Mouse (Mus musculus) ZHBTc4 (cell line): ENCODE data around the gene Dpep2nb.
"Not testable (repeated sequence)": the region's sequence is repeated elsewhere in the genome, so short reads cannot be mapped to it uniquely, and the experiment has no call there.

Source experiments
- DNase-seq: peaks from one replicate; pipeline ENCODE4 v3.0.0-alpha.2; 2011; ENCODE audit warnings: low read depth, low spot score

Gene Dpep2nb

DNA sequence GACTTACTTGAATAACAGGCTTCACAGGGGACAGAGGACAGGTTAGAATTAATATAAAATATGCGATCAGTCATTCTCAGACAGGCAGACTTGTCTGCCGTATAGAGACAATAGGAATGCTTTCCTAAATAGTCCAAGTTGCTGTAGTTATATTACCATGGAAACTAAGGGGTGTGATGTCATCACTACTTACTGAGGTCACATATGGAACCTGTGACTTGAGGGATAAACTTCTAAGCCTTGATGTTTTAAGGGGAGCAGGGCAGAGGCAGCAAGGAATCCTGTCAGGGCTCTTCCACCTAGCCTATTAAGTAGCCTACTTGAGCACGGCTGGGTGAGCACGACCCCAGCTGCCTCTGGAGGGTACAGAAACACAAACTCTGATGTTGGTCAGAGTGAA lies at the start of gene Dpep2nb:
Dpep2nb (minus strand) TSS at position 101 of the 400 bp plus-strand sequence.
- DNase-seq: no peak

DNA sequence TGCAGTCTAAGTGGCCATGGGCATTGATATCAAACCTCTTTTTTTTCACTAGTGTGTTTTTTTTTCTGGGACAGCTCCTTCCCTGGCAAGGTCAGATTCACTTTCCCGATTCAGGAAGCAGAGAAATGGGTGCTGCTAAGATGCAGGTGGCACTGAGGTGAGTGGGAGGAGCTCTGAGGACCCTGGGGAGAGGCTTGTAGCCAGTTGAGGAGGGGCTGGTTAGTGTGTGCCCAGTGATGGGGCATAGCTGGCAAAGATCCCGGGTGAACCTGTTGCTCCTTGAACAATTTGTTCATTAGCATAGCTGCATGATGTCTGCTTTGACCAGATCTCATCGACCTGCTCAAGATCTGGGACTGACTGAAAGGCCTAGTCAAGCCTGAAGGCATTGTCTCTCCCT lies 49.3 kb upstream of the Dpep2nb start:
- DNase-seq: peak; percentile 22

- DNase-seq: peak; percentile 62
Measured at GRCm38 (mm10) chr8:106054190-106054811, 48.5 kb upstream of the Dpep2nb start.

- DNase-seq: no peak
Measured at GRCm38 (mm10) chr8:106052510-106053089, 46.8 kb upstream of the Dpep2nb start.

DNA sequence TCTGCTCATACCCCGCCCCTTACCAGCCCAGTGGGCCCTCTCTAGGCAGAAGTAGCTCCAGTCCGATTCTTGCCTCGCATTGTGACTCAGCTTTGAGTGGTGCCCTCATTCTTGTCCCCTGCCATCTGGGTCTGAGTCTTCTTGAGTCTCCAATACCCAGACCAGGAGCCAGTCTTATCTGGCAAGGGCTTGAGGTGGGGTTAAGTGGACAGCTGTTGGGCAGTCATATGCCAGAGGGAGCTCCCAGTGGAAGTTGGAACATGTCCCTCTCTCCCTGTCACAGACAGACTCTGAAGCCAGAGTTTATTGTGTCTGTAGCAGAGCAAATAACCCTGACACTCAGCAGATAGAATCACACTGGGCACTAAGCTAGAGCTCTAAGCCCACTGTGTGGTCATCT lies 45.3 kb upstream of the Dpep2nb start:
- DNase-seq: no peak

DNA sequence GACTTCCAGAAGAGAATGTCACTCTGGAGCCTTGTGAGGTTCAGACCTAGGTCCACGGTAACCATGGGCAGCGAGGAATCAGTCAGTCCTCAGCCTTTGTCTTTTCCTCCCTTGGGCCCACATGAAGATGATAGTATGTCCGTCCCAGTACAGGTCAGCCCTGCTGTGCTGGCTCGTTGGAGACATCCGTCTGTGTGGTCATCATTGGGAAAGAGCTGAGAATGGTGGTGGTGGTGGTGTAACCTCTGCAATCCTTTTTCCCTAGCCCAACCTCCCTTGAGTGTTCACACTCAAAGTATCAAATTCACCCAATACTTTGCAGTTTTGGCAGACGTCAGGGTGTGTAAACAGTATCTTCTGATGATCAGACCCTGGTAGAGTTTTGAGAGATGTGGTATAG lies 44.1 kb upstream of the Dpep2nb start:
- DNase-seq: no peak

DNA sequence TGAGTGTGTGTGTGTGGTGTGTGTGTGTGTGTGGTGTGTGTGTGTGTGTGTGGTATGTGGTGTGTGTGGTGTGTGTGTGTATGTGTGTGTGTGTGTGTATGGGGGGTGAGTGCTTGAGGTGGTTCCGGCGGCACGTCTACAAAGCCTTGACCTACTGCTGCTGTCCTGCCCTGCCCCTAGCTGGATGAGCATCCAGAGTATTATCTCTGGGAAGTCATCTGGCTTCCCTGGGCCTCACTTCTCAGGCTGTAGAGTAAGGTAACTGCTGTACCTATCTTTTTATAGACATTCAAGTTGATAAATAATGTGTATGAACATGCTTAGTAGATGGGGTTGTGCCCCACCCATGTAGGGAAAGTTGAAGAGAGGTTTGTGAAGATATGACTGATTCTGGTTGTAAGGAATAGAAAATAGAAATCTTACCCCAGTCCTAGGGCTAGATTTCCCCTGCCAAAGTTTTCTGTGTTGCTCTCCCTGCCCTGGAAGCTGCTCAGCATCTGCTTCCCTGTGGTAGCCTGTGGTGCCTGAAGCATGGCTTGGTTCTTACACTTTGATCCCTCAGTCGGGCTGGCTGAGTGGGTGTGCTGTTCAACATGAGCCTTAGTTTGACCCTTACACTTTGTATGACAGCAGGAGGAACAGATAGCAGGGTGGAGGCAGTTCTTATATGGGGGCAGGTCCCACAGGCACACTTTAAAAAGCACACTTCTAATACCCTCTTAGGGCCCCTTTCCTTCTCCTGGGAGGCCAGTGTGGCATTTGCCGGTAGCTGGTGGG lies 42.3 kb upstream of the Dpep2nb start:
- DNase-seq: no peak

GRCm38 (mm10) chr8:106046872-106047559 lies 41.2 kb upstream of the Dpep2nb start:
- DNase-seq: peak; percentile 54

DNA sequence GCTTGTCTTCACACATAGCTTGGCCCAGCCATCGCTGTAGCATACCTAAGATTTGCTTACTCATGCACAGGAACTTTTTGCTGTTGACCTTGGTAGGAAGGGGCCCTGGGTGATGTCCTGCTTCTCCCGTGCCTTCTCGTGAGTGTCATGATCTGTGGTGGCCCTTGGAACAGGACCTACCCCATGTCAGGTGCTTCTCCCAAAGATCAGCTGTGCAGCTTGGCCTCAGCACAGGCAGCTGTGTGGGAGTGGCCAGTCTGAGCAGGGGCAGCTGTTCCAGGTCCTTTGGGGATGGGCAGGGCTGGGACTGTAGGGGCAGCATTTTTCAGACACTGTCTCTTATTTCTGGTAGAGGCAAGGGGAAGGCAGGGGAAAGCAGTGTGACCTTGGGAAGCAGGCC lies 38.4 kb upstream of the Dpep2nb start:
- no peak for DNase-seq

GRCm38 (mm10) chr8:106043055-106043454 lies 37.3 kb upstream of the Dpep2nb start:
- DNase-seq: no peak

DNA sequence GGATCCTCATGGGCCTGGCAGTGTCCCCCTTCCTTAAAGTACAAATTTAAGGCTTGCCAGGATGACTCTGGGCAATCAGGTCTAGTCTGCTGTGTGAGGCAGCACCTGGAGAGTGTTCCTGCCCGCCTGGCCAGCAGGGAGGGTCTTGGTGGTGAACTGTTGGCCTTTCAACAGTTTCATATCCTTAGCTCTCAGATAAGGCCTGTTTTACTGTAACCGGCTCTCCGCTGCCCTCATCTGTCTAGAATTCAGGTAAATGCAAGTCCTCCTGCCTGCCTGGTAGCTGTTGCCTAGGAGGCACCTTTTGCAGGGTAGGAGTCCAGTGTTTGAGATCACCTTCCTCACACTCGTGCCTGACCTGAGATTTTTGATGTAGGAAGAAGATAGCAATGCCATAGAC lies 34.4 kb upstream of the Dpep2nb start:
- no peak for DNase-seq

GRCm38 (mm10) chr8:106039605-106040004 lies 33.8 kb upstream of the Dpep2nb start:
- DNase-seq: no peak

- DNase-seq: no peak
Measured at GRCm38 (mm10) chr8:106038721-106039120, 32.9 kb upstream of the Dpep2nb start.

DNA sequence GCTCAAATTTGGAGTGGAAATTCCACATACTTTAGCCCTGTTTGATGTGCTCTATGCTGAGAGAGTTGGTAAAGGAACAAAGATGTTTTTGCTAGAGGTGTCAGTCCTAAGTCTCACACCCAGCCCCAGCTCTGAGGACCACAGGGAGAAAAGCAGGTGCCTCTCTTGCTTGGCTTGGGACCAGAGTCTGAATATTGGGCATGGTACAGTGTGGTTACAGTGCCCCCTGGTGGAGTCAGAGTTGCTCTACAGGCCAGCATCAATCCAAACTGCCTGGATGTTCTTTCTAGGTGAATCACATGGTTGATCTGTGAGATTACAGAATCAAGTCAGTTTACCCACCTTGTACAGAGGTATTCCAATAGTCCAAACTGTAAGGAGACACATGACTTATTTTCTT lies 16.7 kb upstream of the Dpep2nb start:
- DNase-seq: peak; percentile 81

DNA sequence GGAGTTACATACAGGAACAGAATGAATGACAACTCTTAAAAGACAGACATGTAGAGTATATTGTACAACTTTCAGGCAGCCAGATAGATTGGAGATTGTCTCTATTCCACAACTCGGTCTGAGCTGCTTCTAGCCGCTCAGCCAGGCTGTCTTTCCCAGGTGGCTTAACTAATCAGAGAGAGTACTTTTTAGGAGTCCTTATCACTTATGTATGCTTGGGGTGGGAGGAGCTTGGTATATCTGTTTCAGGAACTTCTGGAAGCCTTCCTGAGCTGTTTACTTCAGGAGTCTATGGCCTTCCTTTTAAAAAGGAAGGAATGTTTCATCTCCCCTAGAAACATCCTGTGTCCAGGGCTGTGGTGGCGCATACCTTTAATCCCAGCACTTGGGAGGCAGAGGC lies 12.3 kb upstream of the Dpep2nb start:
- no peak for DNase-seq

GRCm38 (mm10) chr8:106017130-106017529 lies 11.4 kb upstream of the Dpep2nb start:
- no peak for DNase-seq

- no peak for DNase-seq
Measured at GRCm38 (mm10) chr8:106016284-106016683, 10.5 kb upstream of the Dpep2nb start.

DNA sequence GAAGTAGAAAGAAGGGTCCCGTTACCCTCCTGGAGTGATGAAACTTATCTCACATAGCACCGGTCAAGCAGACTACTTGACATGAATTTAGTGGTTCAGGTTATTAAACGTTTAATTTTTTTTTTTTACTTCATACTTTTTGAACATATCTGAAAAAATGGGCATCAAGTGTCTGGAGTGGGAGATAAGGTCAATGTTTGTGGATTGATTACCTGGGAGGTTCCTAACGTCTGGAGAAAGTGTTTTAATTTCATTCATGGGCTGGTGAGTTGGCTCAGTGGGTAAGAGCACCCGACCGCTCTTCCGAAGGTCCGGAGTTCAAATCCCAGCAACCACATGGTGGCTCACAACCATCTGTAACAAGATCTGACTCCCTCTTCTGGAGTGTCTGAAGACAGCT lies 6.4 kb upstream of the Dpep2nb start:
- not testable (repeated sequence) for DNase-seq

- DNase-seq: no peak
Measured at GRCm38 (mm10) chr8:106011643-106011986, 5.8 kb upstream of the Dpep2nb start, which contains the start of gene Ddx28. TSS of gene Ddx28 (minus strand) at chr8:106011882.

- DNase-seq: peak; percentile 97
Measured at GRCm38 (mm10) chr8:106010748-106011642, 5.2 kb upstream of the Dpep2nb start.

DNA sequence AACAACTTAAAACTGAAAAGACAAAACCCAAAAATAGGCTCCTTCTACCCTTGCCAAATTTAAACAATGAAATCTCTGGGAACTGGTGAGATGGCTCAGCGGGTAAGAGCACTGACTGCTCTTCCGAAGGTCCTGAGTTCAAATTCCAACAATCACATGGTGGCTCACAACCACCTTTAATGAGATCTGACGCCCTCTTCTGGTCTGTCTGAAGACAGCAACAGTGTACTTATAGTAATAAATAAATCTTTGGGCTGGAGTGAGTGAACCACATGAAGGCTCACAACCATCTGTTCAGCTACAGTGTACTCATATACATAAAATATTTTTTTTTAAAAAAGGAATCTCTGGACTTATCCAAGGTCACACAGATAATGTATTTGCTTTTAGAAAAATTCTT lies 2.1 kb upstream of the Dpep2nb start:
- peak; percentile 43 for DNase-seq
